Mouse (Mus musculus) layer of hippocampus, adult 8-10 months (tissue): ENCODE measurements at regions not wholly inside any gene's neighbourhood (a gene's known extent, or its start where the extent isn't known, plus 50 kb on each side); places are given as distances from the start of the nearest gene placed in this dataset.
"Not testable (repeated sequence)": the region's sequence is repeated elsewhere in the genome, so short reads cannot be mapped to it uniquely, and the experiment has no call there.

ENCODE experiments used
- DNase-seq, 2 experiments: peaks; one replicate each; pipeline ENCODE4 v3.0.0; 2022; ENCODE audit warnings: low spot score in 2 of 2

DNA sequence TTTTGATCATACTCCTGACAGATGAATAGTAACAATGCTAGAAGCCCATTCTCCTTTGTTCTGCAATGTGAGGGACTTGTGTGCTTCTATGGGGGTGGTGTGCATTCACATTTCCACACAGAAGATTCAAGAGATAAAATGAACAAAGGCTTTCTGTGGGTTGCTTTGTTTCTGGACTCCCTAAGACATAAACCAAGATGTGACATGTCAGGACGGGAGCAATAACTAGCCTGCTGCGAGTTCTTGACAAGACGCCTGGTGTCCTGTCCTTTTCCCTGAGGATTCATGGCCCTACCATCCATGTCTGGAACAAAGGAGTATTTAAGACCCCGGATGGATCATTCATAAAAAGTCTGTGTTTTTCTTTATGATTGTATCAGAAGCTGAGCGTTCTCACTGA, 874.7 kb downstream of the Robo1 start:
- no peak for DNase-seq

DNA sequence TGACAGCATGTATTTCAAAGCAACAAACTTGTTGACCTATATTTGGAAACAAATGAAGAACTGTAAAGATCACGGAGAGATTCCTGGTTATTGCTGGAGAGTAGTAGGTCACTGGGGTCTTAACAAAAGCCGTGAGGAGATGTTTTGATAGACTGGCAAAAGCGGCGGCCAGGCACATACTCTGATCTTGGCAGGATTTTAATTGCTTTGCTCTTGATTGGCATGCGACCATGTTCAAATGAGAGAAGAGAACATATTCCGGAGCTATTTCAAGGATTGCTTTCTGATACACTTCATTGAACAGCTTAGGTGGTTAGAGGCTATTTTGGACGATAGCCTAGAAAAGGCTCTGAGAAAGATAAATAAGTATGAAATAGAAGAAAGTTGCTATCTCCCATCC, 874.2 kb downstream of the Robo1 start:
- no peak for DNase-seq

DNA sequence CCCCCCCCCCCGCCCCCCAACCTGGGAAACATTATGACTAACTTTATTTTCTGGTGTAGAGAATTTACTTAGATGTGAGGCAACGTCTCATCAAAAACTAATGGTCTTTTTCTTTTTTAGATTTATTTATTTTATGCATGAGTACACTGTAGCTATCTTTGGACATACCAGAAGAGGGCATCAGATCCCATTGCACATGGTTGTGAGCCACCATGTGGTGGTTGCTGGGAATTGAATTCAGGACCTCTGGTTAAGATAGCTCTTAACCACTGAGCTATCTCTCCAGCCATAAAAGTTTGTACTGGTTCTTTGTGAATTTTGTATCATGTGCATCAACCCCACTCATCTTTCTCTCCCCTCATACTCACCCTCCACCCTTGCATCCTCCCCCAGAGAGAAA, 847.3 kb downstream of the Robo1 start:
- no peak for DNase-seq

DNA sequence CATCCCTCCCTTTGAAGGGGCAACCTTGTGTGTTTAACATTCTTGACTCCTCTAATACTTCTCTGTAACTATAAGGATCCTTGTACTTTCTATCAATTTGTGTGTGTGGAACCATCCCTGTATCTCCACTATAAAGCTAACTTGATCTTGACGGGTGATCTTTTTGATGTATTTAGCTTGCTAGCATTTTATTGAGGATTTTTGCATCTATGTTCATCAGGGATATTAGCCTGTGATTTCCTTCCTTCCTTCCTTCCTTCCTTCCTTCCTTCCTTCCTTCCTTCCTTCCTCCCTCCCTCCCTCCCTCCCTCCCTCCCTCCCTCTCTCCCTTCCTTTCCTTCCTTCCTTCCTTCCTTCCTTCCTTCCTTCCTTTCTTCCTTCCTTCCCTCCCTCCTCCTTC, 819.8 kb downstream of the Robo1 start:
- DNase-seq, result not testable (repeated sequence)

DNA sequence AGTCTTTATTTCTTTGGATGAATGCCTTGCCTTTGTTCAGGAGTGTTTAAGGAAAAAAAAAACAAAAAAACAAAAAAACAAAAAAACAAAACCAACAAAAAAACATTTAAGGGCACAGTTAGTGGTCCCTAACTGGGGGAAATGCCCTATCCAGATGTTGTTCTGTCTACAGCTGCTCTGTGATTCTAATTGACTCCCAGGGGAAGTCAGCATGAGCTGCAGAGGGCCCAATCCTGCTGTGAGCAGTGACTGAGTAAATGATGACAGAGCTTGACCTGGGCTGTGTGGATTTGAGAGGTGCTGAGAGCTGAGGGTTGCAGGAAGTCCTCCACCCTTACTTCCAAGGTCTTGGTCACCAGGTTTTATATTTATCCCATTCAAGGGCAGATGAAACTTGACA, 812.5 kb downstream of the Robo1 start:
- no peak for DNase-seq

DNA sequence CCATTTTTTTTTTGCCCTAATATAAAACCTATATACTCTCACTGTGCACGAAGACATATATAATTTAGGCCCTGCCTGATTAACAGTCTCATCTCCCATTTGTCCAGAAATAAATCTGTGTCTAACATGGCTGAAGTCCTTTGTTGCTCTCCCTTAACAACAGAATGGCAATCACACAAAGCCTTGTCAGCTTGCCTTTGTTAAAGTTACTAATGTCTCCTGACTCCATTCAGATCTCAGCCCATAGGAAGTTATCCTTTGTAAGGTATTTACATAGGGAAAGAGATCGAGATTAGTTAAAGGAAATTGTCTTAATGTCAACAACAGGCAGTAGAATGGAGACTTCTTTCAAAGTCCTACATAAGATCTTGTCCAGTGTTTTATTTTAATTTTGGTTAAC, 809.2 kb downstream of the Robo1 start:
- no peak for DNase-seq

DNA sequence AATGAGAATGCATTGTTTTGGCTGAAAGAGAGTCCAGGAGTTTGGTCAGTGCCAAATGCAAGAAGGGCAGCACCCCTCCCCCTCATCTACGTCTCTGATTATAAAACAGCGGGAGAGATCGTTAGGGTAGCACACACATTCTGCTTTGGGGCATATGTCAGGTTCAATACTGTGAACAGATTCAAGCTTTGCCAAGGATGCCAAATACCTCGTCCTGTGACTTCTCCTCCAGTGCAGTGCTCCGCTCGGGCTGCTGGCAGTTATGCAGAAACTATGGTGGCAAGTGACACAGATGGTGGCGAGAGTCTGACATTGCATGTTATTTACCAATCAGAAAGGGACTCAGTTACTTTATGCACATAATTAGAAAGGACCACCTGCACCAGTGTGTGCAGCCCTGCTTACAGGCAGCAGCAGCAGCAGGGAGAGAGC, 799.9 kb downstream of the Robo1 start:
- DNase-seq, result no peak

DNA sequence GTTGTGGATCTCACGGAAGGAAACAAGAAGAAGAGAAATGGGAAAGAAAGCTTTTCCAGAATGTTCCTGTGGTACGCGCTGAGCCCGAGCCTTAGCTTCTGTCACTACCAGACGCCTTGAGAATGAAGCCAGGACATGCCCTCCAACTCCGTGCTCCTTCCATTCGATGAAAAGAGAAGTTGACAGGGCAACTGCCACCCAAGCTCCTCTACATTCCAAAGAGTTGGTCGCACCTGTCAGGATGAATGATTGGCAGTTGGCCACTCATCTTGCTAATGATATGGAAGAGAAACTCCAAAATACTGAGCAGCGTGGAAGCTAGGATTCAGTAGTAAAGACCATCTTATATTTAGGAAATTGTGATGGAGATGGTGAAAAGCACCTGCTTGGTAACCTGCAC, 799.5 kb downstream of the Robo1 start:
- DNase-seq, result no peak

DNA sequence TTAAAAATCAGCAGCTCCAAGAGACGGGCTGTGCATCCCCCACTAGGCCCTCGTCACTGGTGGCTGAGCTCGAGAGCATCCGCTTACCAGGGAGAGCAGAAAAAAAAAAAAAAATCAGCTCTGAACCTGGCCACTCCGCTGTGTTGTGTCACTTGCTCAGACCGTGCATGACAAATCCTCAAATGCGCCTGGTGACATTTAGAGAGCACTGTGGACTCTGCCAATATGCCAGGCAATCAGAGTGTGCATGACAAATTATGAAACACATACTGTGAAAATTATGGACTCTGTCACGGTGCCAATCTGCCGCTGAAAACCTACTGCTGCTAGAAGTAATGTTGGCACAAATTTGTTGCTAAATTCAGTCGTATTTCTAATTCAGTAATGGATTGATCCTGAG, 797.4 kb downstream of the Robo1 start:
- peak; percentile 62 to 71 for DNase-seq

DNA sequence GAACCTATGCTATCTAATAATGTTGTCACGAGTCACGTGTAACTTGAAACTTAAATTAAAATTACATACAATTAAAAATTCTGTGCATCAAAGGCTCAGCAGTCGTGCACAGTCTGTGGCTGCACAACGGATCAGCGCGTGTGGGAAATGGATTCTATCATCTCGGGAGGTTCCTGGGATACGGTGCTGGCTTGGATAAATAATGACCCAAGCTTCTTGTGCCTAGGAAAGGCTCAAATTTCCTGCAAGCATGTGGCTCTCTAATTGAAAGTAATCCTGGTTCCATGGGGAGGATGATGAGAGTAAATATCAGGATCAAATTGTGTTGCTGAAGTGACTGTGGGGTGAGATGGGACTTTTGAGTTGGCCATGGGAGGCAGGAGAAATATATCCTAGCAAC, 792.2 kb downstream of the Robo1 start:
- no peak for DNase-seq

DNA sequence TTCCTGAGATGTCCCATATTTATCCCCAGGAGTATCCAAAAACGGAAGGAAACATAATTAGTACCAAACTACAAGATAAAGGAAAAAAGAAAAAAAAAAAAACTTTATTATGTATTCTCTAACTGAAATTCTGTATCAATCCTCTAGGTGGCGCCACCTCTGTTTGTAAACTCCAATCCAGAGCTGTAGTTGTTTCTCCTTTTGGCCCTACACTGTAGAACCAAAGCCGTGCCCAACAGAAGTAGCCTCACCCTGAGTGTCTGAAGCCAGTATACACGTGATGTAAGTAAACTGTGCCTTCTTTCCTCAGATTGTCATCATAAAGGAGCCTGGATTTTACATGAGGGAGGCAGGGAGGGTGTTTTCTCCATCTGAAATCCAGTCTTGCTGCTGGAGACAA, 790.7 kb downstream of the Robo1 start:
- no peak for DNase-seq

DNA sequence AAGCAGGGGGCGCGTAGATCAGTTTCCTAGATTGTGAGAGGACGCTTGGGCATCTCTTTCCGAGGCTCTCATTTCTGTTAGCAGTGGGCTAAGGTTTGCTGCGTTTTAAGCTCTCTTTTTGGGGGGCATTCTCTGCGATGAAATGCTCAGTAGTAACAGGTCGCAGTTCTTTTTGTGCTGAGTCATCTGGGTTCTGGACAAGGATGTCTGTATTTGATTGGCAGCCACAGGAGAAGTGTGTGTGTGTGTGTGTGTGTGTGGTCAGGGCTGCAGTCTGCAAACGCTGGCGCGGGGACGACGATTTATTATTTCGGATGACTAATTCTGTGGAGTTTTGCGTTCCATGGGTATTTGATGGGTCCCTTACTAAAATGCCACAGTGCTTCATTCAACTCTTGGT, 789.1 kb downstream of the Robo1 start:
- no peak for DNase-seq

DNA sequence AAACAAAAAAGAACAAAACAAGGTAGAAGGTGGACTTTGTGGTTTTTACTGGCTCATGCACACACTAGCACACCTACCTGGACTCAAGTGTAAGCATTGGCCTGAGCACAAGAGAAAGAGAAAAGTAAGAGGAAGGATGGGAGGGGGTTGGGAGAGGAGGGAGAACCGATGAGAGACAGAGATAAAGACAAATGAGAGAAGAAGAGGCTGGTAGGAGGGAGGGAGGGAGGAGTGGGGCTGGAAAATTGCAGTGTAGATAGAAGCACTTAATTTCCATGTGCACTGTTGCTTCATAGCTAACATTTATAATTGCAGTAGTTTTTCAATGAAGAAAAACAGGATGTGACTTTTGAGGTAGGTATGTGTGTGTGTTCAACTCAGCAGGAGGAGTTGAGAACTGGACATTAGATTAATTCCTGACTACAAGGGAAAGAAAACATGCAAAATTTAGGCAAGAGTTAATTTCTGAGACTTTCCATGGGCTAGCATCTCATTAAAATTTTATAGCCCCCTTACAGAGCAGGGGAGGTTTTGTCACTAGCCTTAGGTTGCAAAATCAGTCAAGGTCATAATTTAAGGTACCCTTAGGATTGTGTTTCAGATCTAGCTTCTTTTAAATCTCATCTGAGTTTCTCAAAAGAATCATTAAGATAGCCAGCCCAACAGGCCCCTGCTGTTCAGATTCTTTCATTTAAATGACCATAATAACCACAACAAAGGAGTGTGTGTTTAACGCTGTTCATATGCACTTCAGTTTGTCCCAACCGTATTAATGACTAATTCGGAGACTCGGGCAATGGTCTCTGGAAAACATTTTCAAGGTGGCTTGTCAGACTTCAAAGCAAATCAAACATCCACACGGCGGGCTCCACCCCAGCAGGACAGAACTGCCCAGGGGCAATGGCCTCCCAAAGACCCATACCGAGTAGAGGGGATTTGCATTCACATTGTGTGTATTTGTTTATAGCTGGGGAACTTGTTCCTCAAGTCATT, 788.3 kb downstream of the Robo1 start:
- no peak for DNase-seq
